Comparison of ENCODE assay signal across 8 mouse cellular contexts in the genomic region with DNA sequence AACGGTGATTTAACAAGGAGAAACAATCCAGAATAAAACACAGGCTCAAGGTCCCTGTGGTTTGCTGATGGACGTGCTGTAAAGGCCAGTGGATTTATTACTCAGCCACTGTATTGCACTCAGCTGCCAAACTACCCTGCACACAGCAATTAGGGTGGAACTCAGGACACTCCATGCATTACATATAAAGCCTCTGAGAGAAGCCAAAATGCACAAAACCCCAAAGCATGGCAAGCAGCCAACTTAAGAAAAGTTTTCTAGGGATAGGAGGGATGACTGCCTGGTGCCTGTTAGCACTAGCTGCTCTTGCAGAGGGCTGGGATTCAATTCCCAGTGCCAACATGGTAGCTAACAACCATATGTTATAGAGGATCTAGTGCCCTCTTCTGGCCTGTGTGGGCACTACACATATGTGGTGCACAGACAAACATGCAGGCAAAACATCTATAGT. TPM values are rescaled to one million over a fixed set of nuclear protein-coding genes. Genes with fewer than 3 reads are reported as not detected.
DNase-seq lines count a peak whose midpoint lies in the region; ATAC-seq lines count a peak whose summit lies in the region.

No protein-coding gene starts in this region.

- H3K27ac ChIP-seq in midbrain, embryonic 11.5 days (ENCODE audit: low read depth, low read length) = no peak overlapping the region
- H3K27ac ChIP-seq in midbrain, embryonic 15.5 days = no peak overlapping the region
- 0 out of 2 replicates have a peak overlapping the region, but pooled peaks have one; percentile 29 for H3K27ac ChIP-seq in limb, embryonic 15.5 days

- H3K9ac ChIP-seq in midbrain, embryonic 11.5 days (ENCODE audit: low read length) = no peak overlapping the region
- no peak overlapping the region for H3K9ac ChIP-seq in midbrain, embryonic 15.5 days
- no peak overlapping the region for H3K9ac ChIP-seq in limb, embryonic 15.5 days

- H3K4me3 ChIP-seq in midbrain, embryonic 11.5 days (ENCODE audit: low read depth, low read length) = no peak overlapping the region
- no peak overlapping the region for H3K4me3 ChIP-seq in midbrain, embryonic 15.5 days
- H3K4me3 ChIP-seq in limb, embryonic 15.5 days = no peak overlapping the region

- peaks cover 18% of the 10 kb centered on the region for H3K4me1 ChIP-seq in midbrain, embryonic 11.5 days (ENCODE audit: control insufficient read depth, insufficient read depth, low read length)
- H3K4me1 ChIP-seq in midbrain, embryonic 15.5 days = peaks cover 56% of the 10 kb centered on the region
- peaks cover 47% of the 10 kb centered on the region for H3K4me1 ChIP-seq in limb, embryonic 15.5 days

- no peaks in the 10 kb centered on the region for H3K36me3 ChIP-seq in midbrain, embryonic 11.5 days (ENCODE audit: control insufficient read depth, insufficient read depth, low read length)
- H3K36me3 ChIP-seq in midbrain, embryonic 15.5 days (replicated peaks) = no peaks in the 10 kb centered on the region
- H3K36me3 ChIP-seq in limb, embryonic 15.5 days = no peaks in the 10 kb centered on the region

- no peaks in the 10 kb centered on the region for H3K27me3 ChIP-seq in midbrain, embryonic 11.5 days (ENCODE audit: control insufficient read depth, insufficient read depth, low read length)
- no peaks in the 10 kb centered on the region for H3K27me3 ChIP-seq in midbrain, embryonic 15.5 days (replicated peaks)
- H3K27me3 ChIP-seq in limb, embryonic 15.5 days = no peaks in the 10 kb centered on the region

- no peak overlapping the region for H3K4me2 ChIP-seq in midbrain, embryonic 11.5 days
- H3K4me2 ChIP-seq in midbrain, embryonic 15.5 days = no peak overlapping the region
- H3K4me2 ChIP-seq in limb, embryonic 15.5 days = no peak overlapping the region

- DNase-seq in midbrain, embryonic 11.5 days (ENCODE audit: low spot score, missing footprints) = peak; percentile 59
- peak; percentile 52 for DNase-seq in adrenal gland, postnatal 14 days
- peak; percentile 59 for DNase-seq in thymus, postnatal 14 days
- DNase-seq in right cerebral cortex, adult 18-20 months = no peak
- no peak for DNase-seq in gastrocnemius, adult 18-20 months (ENCODE audit: low spot score)

- H3K9me3 ChIP-seq in midbrain, embryonic 11.5 days (ENCODE audit: control insufficient read depth, low read length) = no peaks in the 10 kb centered on the region
- no peaks in the 10 kb centered on the region for H3K9me3 ChIP-seq in midbrain, embryonic 15.5 days
- no peaks in the 10 kb centered on the region for H3K9me3 ChIP-seq in limb, embryonic 15.5 days

- ATAC-seq in midbrain, embryonic 11.5 days (ENCODE audit: low FRiP score) = no peak
- ATAC-seq in midbrain, embryonic 15.5 days (replicated peaks) = no peak
- no peak for ATAC-seq in limb, embryonic 15.5 days (ENCODE audit: insufficient number of reproducible peaks, low FRiP score, low TSS enrichment, low read depth)
- no peak for ATAC-seq in activated CD4-positive, CD25-positive, alpha-beta regulatory T cell, adult 4 months

- WGBS in midbrain, embryonic 11.5 days = 90% methylated on average over 2 of the region's 2 CpGs
- 82% methylated on average over 2 of the region's 2 CpGs for WGBS in midbrain, embryonic 15.5 days
- 66% methylated on average over 2 of the region's 2 CpGs for WGBS in limb, embryonic 15.5 days

RNA-seq across cellular contexts. Expression of gene Tom1l2, which starts 45.3 kb away (rescaled TPM):
- 12.1 and 12.8 TPM in 2 replicates for polyA plus RNA-seq in midbrain, embryonic 11.5 days (2014; fragmentation: Nextera tagmentation; extraction: Ambion mirVana)
- polyA plus RNA-seq in midbrain, embryonic 15.5 days (2015; fragmentation: Nextera tagmentation; extraction: Ambion mirVana) = 72.6 and 73.3 TPM in 2 replicates
- total RNA-seq in adrenal gland, postnatal 14 days (2021) = 55.9 and 65.0 TPM in 2 replicates
- polyA plus RNA-seq in limb, embryonic 15.5 days (2015; fragmentation: Nextera tagmentation; extraction: Ambion mirVana) = 33.4 and 33.7 TPM in 2 replicates
- 10 to 100 TPM; 15.2 to 20.8 TPM for polyA plus RNA-seq in activated CD4-positive, CD25-positive, alpha-beta regulatory T cell, adult 4 months (2017; shearing (Covaris generic))
- 10 to 100 TPM; 61.5 to 67.2 TPM for total RNA-seq in gastrocnemius, adult 18-20 months (2021)

RNA-seq across cellular contexts. Expression of gene Drc3, which starts 45.7 kb away (rescaled TPM):
- 2.0 and 2.4 TPM in 2 replicates for polyA plus RNA-seq in midbrain, embryonic 11.5 days (2014; fragmentation: Nextera tagmentation; extraction: Ambion mirVana)
- polyA plus RNA-seq in midbrain, embryonic 15.5 days (2015; fragmentation: Nextera tagmentation; extraction: Ambion mirVana) = 6.1 and 6.3 TPM in 2 replicates
- total RNA-seq in adrenal gland, postnatal 14 days (2021) = 1.6 TPM in 2 replicates
- 1.7 and 1.8 TPM in 2 replicates for polyA plus RNA-seq in limb, embryonic 15.5 days (2015; fragmentation: Nextera tagmentation; extraction: Ambion mirVana)
- polyA plus RNA-seq in activated CD4-positive, CD25-positive, alpha-beta regulatory T cell, adult 4 months (2017; shearing (Covaris generic)) = under 1 TPM; 0.22 to 0.34 TPM
- 1 to 10 TPM; 1.0 to 1.4 TPM for total RNA-seq in gastrocnemius, adult 18-20 months (2021)

Comparison
In these comparisons a context has a peak if more than half of its experiments do, and no peak if none do; other contexts are left out.
1. DNase-seq: peak in midbrain, embryonic 11.5 days (single experiment), adrenal gland, postnatal 14 days (single experiment) and thymus, postnatal 14 days (single experiment); none in right cerebral cortex, adult 18-20 months (single experiment) and gastrocnemius, adult 18-20 months (single experiment).